8 mouse cellular contexts compared by ENCODE assay signal in genomic region chr1:50926374-50927060, GRCm38 (mm10). TPM values are rescaled to one million over a fixed set of nuclear protein-coding genes. Genes with fewer than 3 reads are reported as not detected.
A peak's percentile ranks its signal among the peaks of the same experiment; 100 is the strongest.
DNase-seq lines count a peak whose midpoint lies in the region; ATAC-seq and TF ChIP-seq lines count a peak whose summit lies in the region.

No protein-coding gene starts in this region.

- TF ChIP-seq CTCF in liver, embryonic 14.5 days (IDR thresholded peaks at IDR 0.05; ENCODE audit: low read depth) = no peak

- TF ChIP-seq EP300 in liver, embryonic 14.5 days (IDR thresholded peaks at IDR 0.05; ENCODE audit: low read depth) = no peak

- H3K9ac ChIP-seq in heart, embryonic 12.5 days = peak overlapping the region; percentile 59
- peak overlapping the region; percentile 57 for H3K9ac ChIP-seq in embryonic facial prominence, embryonic 14.5 days (ENCODE audit: low read depth, low read length)
- H3K9ac ChIP-seq in hindbrain, embryonic 14.5 days = peak overlapping the region; percentile 84
- H3K9ac ChIP-seq in liver, embryonic 14.5 days (replicated peaks) = no peak overlapping the region
- no peak overlapping the region for H3K9ac ChIP-seq in stomach, embryonic 14.5 days (replicated peaks; ENCODE audit: low read depth, low read length)

- H3K4me3 ChIP-seq in heart, embryonic 12.5 days = peak overlapping the region; percentile 63
- peak overlapping the region; percentile 61 for H3K4me3 ChIP-seq in embryonic facial prominence, embryonic 14.5 days (ENCODE audit: low read depth, low read length)
- peak overlapping the region; percentile 74 for H3K4me3 ChIP-seq in hindbrain, embryonic 14.5 days (replicated peaks; ENCODE audit: low read length)
- H3K4me3 ChIP-seq in liver, embryonic 14.5 days (ENCODE audit: insufficient read depth in 1 of 2, low read depth in 2 of 2, low read length in 2 of 2) = peak overlapping the region; percentile 8 to 37; a peak in 3 of 4 replicates
- H3K4me3 ChIP-seq in stomach, embryonic 14.5 days (ENCODE audit: low read depth, low read length) = peak overlapping the region; percentile 63

- peaks cover 20% of the 10 kb centered on the region for H3K27me3 ChIP-seq in heart, embryonic 12.5 days (replicated peaks)
- peaks cover 56% of the 10 kb centered on the region for H3K27me3 ChIP-seq in embryonic facial prominence, embryonic 14.5 days (replicated peaks; ENCODE audit: control insufficient read depth, insufficient read depth, low read length)
- H3K27me3 ChIP-seq in hindbrain, embryonic 14.5 days (ENCODE audit: control insufficient read depth, insufficient read depth, low read length) = no peaks in the 10 kb centered on the region
- H3K27me3 ChIP-seq in liver, embryonic 14.5 days (ENCODE audit: control insufficient read depth, insufficient read depth, low read length) = peaks cover 42% of the 10 kb centered on the region
- peaks cover 13% of the 10 kb centered on the region; the same call in 1 of the 2 replicates for H3K27me3 ChIP-seq in stomach, embryonic 14.5 days (ENCODE audit: control insufficient read depth, insufficient read depth, low read length)

- H3K27ac ChIP-seq in heart, embryonic 12.5 days (ENCODE audit: poor library complexity, severe bottlenecking) = no peak overlapping the region
- no peak overlapping the region for H3K27ac ChIP-seq in embryonic facial prominence, embryonic 14.5 days (replicated peaks; ENCODE audit: low read depth, low read length)
- H3K27ac ChIP-seq in hindbrain, embryonic 14.5 days = peak overlapping the region; percentile 94
- H3K27ac ChIP-seq in liver, embryonic 14.5 days = no peak overlapping the region
- 0 out of 2 replicates have a peak overlapping the region, but pooled peaks have one; percentile 16 for H3K27ac ChIP-seq in stomach, embryonic 14.5 days (ENCODE audit: low read length)

- peaks cover 8% of the 10 kb centered on the region; the same call in 1 of the 2 replicates for H3K4me1 ChIP-seq in heart, embryonic 12.5 days (replicated peaks)
- H3K4me1 ChIP-seq in embryonic facial prominence, embryonic 14.5 days (ENCODE audit: control insufficient read depth, insufficient read depth, low read length) = peaks cover 4% of the 10 kb centered on the region; the same call in 1 of the 2 replicates
- H3K4me1 ChIP-seq in hindbrain, embryonic 14.5 days (replicated peaks; ENCODE audit: control insufficient read depth, insufficient read depth, low read length) = peaks cover 5% of the 10 kb centered on the region; the same call in 1 of the 2 replicates
- no peaks in the 10 kb centered on the region for H3K4me1 ChIP-seq in liver, embryonic 14.5 days (replicated peaks; ENCODE audit: control insufficient read depth in 2 of 2, insufficient read depth in 2 of 2, low read length in 1 of 2)
- H3K4me1 ChIP-seq in stomach, embryonic 14.5 days (ENCODE audit: control insufficient read depth, insufficient read depth, low read length) = 0 out of 2 replicates have a peak, but pooled peaks cover 3% of the 10 kb centered on the region

- no peak for DNase-seq in heart, adult 8-10 months (ENCODE audit: low spot score)
- peak; percentile 59 for DNase-seq in MN1 (ENCODE audit: low spot score)
- DNase-seq in embryonic facial prominence, embryonic 14.5 days (ENCODE audit: low spot score) = peak; percentile 40
- DNase-seq in hindbrain, embryonic 14.5 days (ENCODE audit: low spot score) = peak; percentile 59
- DNase-seq in liver, embryonic 14.5 days (ENCODE audit: low read depth in 3 of 3, low spot score in 3 of 3) = no peak
- DNase-seq in spleen, adult 18-20 months = no peak

- no peaks in the 10 kb centered on the region for H3K9me3 ChIP-seq in heart, embryonic 12.5 days (replicated peaks)
- no peaks in the 10 kb centered on the region for H3K9me3 ChIP-seq in embryonic facial prominence, embryonic 14.5 days (ENCODE audit: control insufficient read depth, low read length)
- H3K9me3 ChIP-seq in hindbrain, embryonic 14.5 days (ENCODE audit: control insufficient read depth, low read length) = no peaks in the 10 kb centered on the region
- no peaks in the 10 kb centered on the region for H3K9me3 ChIP-seq in liver, embryonic 14.5 days (ENCODE audit: control insufficient read depth, low read length)
- H3K9me3 ChIP-seq in stomach, embryonic 14.5 days (ENCODE audit: control insufficient read depth, low read depth, low read length) = no peaks in the 10 kb centered on the region

- peak; percentile 51; the same call in 1 of the 2 replicates for ATAC-seq in heart, embryonic 12.5 days (ENCODE audit: insufficient number of reproducible peaks, low FRiP score)
- ATAC-seq in embryonic facial prominence, embryonic 14.5 days (ENCODE audit: low read depth) = peak; percentile 51
- ATAC-seq in hindbrain, embryonic 14.5 days (ENCODE audit: low FRiP score) = no peak
- no peak for ATAC-seq in liver, embryonic 14.5 days (ENCODE audit: insufficient read depth)
- 0 out of 2 replicates have a peak, but pooled peaks have one; percentile 42 for ATAC-seq in stomach, embryonic 14.5 days (ENCODE audit: insufficient number of reproducible peaks, insufficient read depth, low FRiP score, low read depth)

- no peaks in the 10 kb centered on the region for H3K36me3 ChIP-seq in heart, embryonic 12.5 days
- H3K36me3 ChIP-seq in embryonic facial prominence, embryonic 14.5 days (ENCODE audit: control insufficient read depth, insufficient read depth, low read length) = no peaks in the 10 kb centered on the region
- no peaks in the 10 kb centered on the region for H3K36me3 ChIP-seq in hindbrain, embryonic 14.5 days (replicated peaks; ENCODE audit: control insufficient read depth, insufficient read depth)
- H3K36me3 ChIP-seq in liver, embryonic 14.5 days (replicated peaks; ENCODE audit: control insufficient read depth, insufficient read depth, low read depth) = no peaks in the 10 kb centered on the region
- H3K36me3 ChIP-seq in stomach, embryonic 14.5 days (ENCODE audit: control insufficient read depth, insufficient read depth, low read length) = no peaks in the 10 kb centered on the region

- 2% methylated on average over 23 of the region's 23 CpGs for WGBS in heart, embryonic 12.5 days
- 2% methylated on average over 22 of the region's 23 CpGs for WGBS in embryonic facial prominence, embryonic 14.5 days
- 1% methylated on average over 23 of the region's 23 CpGs for WGBS in hindbrain, embryonic 14.5 days
- WGBS in liver, embryonic 14.5 days (ENCODE audit: insufficient replicate concordance) = 2% methylated on average over 23 of the region's 23 CpGs
- 2% methylated on average over 23 of the region's 23 CpGs for WGBS in stomach, embryonic 14.5 days

- peak overlapping the region; percentile 99 for H3K4me2 ChIP-seq in heart, embryonic 12.5 days
- H3K4me2 ChIP-seq in embryonic facial prominence, embryonic 14.5 days (ENCODE audit: low read depth, low read length) = peak overlapping the region; percentile 99
- H3K4me2 ChIP-seq in hindbrain, embryonic 14.5 days (replicated peaks) = peak overlapping the region; percentile 89
- H3K4me2 ChIP-seq in liver, embryonic 14.5 days (ENCODE audit: low read depth) = peak overlapping the region; percentile 62
- H3K4me2 ChIP-seq in stomach, embryonic 14.5 days (replicated peaks; ENCODE audit: low read depth, low read length) = peak overlapping the region; percentile 99

RNA-seq across cellular contexts. Expression of gene Tmeff2, which starts 26.1 kb away (rescaled TPM):
- 1.2 and 1.3 TPM in 2 replicates for polyA plus RNA-seq in heart, embryonic 12.5 days (2016; fragmentation: Nextera tagmentation; extraction: Ambion mirVana)
- 1 to 10 TPM in 1 of 4 experiments, under 1 TPM in 3; 0.19 to 1.2 (median 0.27) TPM for total RNA-seq in heart, adult 8-10 months (2022)
- 26.3 and 37.1 TPM in 2 replicates for polyA plus RNA-seq in embryonic facial prominence, embryonic 14.5 days (2014; fragmentation: Nextera tagmentation; extraction: Ambion mirVana)
- 71.9 and 72.2 TPM in 2 replicates for polyA plus RNA-seq in hindbrain, embryonic 14.5 days (2014; fragmentation: Nextera tagmentation; extraction: Ambion mirVana)
- polyA plus RNA-seq in liver, embryonic 14.5 days (2012; rRNA removed) = 0.17 and 0.29 TPM in 2 replicates
- polyA plus RNA-seq in liver, embryonic 14.5 days (2014; fragmentation: Nextera tagmentation; extraction: Ambion mirVana) = 0.38 and 0.41 TPM in 2 replicates
- polyA plus RNA-seq in stomach, embryonic 14.5 days (2014; fragmentation: Nextera tagmentation; extraction: Ambion mirVana) = 11.7 and 12.3 TPM in 2 replicates

Comparison
In these comparisons a context has a peak if more than half of its experiments do, and no peak if none do; other contexts are left out.
1. ATAC-seq: peak in heart, embryonic 12.5 days (single experiment), embryonic facial prominence, embryonic 14.5 days (single experiment) and stomach, embryonic 14.5 days (single experiment); none in hindbrain, embryonic 14.5 days (single experiment) and liver, embryonic 14.5 days (single experiment).
2. H3K27ac ChIP-seq: peak in hindbrain, embryonic 14.5 days (single experiment) and stomach, embryonic 14.5 days (single experiment); none in heart, embryonic 12.5 days (single experiment), embryonic facial prominence, embryonic 14.5 days (single experiment) and liver, embryonic 14.5 days (single experiment).
3. H3K4me3 ChIP-seq: peak in every context shown above with its lines; median percentile 74 in hindbrain, embryonic 14.5 days; 63 in heart, embryonic 12.5 days; 63 in stomach, embryonic 14.5 days; 61 in embryonic facial prominence, embryonic 14.5 days; 22 in liver, embryonic 14.5 days.
4. H3K9ac ChIP-seq: peak in heart, embryonic 12.5 days (single experiment), embryonic facial prominence, embryonic 14.5 days (single experiment) and hindbrain, embryonic 14.5 days (single experiment); none in liver, embryonic 14.5 days (single experiment) and stomach, embryonic 14.5 days (single experiment).
5. DNase-seq: peak in MN1 (single experiment), embryonic facial prominence, embryonic 14.5 days (single experiment) and hindbrain, embryonic 14.5 days (single experiment); none in heart, adult 8-10 months (single experiment), liver, embryonic 14.5 days (0 of 3) and spleen, adult 18-20 months (0 of 2).
6. Peak in every context shown above with its lines, with median percentiles within 50 percentile points of each other: H3K4me2 ChIP-seq.